Mouse (Mus musculus) ES-Bruce4 (cell line): ENCODE results near the gene Igfbpl1.

ENCODE experiments used
- CTCF ChIP-seq: IDR thresholded peaks from one replicate; pipeline ENCODE4 v1.8.1; 2011; ENCODE audit warnings: low read depth, low read length
- EP300 ChIP-seq: IDR thresholded peaks from 2 replicates; pipeline ENCODE4 v1.6.1; 2011; ENCODE audit warnings: low read depth, low read length; ENCODE audit not compliant: insufficient read depth
- POLR2A ChIP-seq: IDR thresholded peaks from one replicate; pipeline ENCODE4 v1.8.1; 2011; ENCODE audit warnings: low read length; ENCODE audit not compliant: insufficient read depth

GRCm38 (mm10) chr4:45851640-45852051 lies 24.9 kb upstream of the Igfbpl1 start:
- no peak for TF ChIP-seq CTCF
- no peak for TF ChIP-seq POLR2A
- TF ChIP-seq EP300, result no peak
